Mouse (Mus musculus) hematopoietic stem cell, adult 5-6 weeks (primary cell): ENCODE measurements around the gene Tgfb3. TPM values are rescaled to one million over a fixed set of nuclear protein-coding genes. Genes with fewer than 3 reads are reported as not detected.

Source experiments
- ATAC-seq, 2 experiments: fragments of 125-278 bp in 1 of 2; replicated peaks in 1 of 2; 2 replicates each; pipeline ENCODE4 v1.8.0; 2016 to 2017; ENCODE audit warnings: inconsistent platforms in 2 of 2, mild to moderate bottlenecking in 2 of 2, moderate number of reproducible peaks in 2 of 2, low read depth in 1 of 2, moderate TSS enrichment in 1 of 2; ENCODE audit not compliant: low FRiP score in 2 of 2, poor library complexity in 2 of 2, severe bottlenecking in 2 of 2, insufficient read depth in 1 of 2, low TSS enrichment in 1 of 2
- total RNA-seq: library from RNA; stranded (forward); fragments of 172-1452, 232-1000 nt; gene quantifications from 2 replicates; pipeline ENCODE4 v1.2.3, GENCODE M21; 2017

The Tgfb3 gene
- total RNA-seq, 1 experiment from 2014 or later, result 0.55 TPM

GRCm38 (mm10) chr12:86047376-86047775, 31.5 kb downstream of the Tgfb3 start:
- ATAC-seq, result peak; percentile 27 to 53; a peak in 1 of 4 replicates

DNA sequence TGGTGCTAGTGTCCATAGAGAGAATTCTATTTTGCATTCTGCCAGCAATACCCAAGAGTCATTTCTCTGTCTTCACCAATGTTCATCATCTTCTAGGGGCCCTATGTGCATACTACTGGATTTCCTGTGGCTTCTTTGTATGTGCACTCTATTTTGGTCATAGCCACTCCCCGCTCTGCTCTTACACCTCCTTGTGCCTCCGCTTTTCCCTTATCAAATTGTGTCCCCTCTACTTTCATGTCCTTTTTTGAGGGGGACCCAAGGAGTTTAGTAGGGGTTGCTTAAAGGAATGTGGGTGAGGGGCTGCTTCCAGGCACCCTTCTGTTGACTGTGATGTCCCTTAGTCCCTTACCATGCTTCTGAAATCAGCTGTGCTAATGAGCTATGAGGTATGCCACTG, 32.1 kb downstream of the Tgfb3 start:
- no peak for ATAC-seq

GRCm38 (mm10) chr12:86046141-86046540, 32.7 kb downstream of the Tgfb3 start:
- no peak for ATAC-seq

GRCm38 (mm10) chr12:86039751-86040150, 39.1 kb downstream of the Tgfb3 start:
- no peak for ATAC-seq

DNA sequence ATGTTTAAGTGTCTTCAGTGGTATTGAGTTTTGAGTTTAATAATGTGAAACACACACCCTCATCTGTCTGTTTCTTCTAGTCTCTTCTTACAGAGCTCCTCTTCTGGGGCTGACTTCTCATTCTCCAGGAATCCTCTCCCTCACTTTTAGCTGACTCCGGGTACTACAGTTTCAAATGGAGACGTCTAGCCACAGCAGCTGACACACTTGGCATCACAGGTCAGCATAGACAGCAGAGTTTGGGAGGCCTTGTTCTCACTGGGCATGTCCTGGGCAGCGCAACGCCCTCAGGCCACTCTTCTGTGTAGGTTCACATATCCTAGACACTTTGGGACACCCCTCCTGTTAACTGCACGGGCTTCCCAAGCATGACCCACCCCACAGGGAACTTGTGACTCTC, 39.8 kb downstream of the Tgfb3 start:
- ATAC-seq, result no peak

DNA sequence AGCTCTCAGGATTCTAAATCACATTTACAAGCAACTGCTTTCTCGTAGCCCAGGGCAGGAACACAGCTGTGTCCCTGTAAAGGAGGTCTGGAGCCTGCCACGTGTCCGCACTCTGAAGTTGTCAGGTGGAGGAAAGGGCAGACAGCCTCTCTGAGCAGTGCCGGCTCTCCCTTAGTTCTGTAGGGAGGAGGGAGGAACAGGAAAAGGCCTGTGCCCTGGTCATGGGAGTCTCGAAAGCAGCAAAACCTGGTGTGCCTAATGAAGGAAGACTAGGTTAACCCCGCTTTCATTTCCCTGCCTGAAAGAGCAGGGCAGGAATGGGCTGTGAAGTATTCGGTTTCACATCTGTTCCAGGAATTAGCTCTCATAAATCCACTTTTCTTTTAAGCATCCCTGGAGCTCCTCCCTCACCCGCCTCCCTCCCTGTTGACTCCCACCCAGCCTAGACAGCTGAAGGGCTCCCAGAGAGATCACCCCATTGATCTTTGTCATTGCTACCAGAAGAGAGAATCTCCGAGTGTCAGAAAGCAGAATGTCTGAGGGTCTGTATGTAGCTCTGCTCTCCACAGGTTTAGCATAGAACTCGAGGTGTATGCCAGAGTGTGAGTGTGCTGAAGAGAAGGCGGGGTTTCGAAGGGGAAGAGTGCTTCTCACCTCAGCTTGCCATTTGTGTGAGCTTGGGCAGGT, 41.5 kb downstream of the Tgfb3 start:
- no peak for ATAC-seq

DNA sequence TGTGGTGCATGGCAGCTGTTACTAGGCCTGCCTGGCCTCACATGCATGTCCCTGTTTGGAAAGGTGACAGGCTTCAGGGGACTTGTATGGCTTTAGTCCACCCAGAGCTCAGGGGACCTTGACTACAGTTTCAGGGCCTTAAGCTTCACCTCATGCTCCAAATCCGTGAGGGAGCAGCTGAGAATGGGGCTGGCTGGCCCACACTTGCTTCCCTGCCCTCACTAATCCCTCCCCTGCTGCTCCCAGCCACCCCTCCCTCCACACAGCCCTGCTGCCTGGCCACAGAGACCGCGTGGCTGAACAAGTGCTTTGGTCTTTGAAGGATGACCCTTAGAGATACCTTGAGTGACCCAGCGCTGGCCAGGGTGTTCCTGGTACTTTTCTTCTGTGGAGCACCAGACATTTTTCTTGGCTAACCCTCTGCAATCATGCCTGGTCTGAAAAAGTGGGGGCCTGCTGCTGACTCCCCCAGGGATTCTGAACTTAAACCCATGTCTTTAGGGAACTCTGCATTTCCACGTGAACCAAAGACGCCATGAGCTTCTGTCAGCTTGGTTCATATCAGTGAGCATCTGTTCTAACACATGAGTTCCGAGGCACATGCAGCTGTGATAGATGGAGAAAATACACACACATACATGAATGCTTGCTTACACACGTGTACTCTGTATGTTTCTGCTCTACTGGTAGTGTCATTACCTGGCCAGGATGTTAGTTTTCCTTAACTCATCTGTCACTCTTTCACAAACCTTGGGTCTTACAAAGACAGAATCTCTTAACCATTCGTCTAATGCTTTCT, 42.3 kb downstream of the Tgfb3 start:
- ATAC-seq, result no peak

DNA sequence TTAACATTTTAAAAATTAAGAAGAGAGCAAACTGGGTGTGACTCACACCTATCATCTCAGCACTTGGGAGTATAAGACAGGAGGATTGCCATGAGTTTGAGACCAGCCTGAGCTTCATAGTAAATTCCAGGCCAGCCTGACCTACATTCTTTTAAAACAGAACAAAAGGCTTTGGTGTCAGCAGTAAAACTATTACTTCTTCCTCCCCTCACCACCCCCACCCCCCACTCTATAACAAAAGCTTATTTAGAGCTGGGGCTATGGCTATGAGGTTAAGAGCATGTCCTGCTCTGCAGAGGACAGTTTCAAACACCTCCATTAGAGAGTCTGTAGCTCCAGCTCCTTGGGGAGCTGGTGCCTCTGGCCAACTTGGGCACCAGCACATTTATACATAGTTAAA, 43.3 kb downstream of the Tgfb3 start:
- no peak for ATAC-seq

GRCm38 (mm10) chr12:86030932-86031331, 47.9 kb downstream of the Tgfb3 start:
- no peak for ATAC-seq

DNA sequence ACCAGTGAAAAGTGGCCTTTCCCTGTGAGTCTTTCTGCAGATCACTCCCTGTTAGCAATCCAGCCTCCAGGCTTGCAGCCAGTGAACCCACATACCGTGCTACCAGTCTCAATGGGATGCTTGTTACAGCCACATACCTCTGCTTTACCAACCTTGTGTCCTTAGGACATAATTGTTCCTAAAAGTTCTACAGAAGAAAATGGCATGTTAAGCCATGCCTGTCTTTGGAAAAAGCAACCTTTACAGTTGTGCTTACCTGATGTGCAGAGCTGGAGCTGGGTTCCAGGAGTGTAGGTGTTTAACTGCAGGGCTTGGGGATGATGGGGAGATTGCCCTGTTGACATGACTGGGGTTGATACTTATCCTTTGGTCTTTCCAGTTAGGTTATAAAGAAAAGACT, 51.1 kb downstream of the Tgfb3 start:
- no peak for ATAC-seq

DNA sequence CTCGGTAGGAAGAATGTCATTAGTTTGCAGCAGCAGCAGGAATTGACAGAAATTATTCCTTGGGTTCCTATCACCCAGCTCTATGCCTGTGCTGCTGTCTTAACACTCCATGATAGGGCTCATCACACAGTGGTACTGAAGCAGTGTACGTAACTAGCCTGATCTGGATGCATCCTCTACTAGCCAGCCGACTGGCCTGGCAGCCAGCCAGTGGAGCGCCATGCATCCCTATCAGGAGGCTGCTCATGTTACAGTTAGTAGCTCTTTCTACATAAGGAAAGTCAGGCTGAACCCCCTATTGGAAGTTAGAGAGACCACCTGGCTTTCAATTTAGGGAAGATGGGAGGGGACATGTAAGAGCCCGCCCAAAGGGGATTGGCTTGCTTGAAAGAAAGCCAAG, 51.8 kb downstream of the Tgfb3 start:
- ATAC-seq, result no peak

DNA sequence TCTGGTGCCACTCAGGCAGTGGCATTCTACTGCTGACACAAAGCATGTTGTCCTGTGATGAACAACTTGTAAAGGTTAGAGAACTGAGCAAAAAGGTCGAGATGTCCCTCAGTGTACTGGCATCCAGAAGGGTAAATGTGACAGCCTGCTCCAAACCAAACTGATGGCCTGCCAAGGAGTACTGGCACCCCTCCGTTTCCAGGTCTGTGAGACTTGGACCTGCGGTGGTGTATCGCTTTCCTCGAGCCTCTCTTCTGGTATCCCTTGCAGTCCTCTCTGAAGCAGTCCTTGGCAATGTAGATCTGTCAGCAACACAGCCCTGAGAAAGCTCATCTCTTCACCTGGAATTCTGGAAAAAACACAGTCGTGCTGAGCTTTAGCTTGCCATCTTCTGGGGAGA, 53.4 kb downstream of the Tgfb3 start:
- ATAC-seq, result no peak

DNA sequence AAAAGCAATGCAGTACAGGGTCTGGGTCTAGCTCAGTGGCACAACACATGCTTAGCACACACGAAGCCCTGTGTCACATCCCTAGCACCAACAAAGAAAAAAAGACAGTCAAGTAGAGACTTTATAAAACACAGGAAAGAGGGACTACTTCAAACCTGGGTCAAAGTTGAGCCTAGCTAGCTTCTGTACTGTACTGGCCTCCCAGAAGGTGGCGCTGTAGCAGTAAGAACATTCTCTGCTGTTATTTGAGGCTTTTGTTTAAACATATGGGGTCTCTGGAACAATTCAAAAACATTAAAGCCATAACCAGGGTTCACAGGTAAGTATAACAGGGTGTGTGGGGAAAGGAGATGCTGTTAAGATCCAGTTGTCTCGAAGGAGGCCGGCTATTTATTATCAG, 54.4 kb downstream of the Tgfb3 start:
- ATAC-seq, result no peak

DNA sequence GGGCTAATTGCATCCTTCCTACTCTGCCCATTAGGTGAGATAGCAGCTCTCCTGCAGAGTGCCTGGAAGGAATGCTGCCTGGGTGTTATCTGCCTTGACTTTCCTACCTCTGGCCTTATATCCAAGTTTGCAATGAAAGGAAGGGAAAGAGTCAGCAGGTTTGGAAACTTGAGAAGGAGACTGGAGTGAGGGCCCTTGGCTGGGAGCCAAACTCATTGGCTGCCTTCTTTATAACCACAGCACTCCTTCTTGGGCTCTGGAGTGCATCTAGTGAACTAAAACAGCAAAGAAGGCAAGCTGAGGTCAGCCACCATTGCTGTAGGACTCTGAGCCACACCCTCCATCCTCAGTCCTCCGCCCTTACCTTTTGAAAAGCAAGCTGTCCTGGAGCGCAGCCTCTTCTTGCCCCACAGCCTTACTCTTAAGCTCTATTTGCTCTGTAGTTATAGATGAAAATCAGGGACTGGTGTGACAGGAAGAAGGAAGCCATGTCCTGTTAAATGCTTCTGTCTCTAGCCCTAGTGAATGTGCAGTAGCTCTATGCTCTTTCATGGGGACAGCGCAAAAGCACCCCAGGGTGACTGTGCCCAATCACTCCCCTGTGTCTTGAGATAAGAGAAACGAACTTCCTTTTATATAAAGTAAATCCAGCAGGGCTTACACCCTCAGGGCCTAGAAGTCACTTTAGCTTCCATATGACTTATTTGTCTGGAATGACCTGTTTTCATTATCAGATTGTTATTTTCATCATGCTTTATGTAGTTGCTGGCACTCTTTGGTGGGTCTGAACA, 55.6 kb downstream of the Tgfb3 start:
- no peak for ATAC-seq

- no peak for ATAC-seq
Observed at GRCm38 (mm10) chr12:86022282-86022984, 56.4 kb downstream of the Tgfb3 start.

DNA sequence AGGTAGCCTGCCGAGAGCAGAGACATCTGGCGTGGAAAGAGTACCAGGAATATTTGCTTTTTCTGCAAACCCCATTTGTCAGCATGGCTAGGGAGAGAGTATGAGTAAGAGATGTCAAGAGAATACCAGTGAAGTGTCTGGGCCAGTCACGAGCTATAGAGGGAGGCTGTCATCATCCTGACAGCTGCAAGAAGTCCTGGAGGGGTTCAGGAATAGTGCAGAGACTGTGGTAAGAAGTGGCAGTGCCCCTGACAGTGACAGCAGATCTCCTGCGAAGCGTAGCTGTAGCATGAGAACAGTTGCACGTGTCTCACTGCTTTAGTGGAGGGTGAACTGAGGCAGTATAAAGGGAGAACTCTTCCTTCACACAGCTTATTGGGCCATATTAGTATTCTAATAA, 57.3 kb downstream of the Tgfb3 start:
- no peak for ATAC-seq

- ATAC-seq, result no peak
Observed at GRCm38 (mm10) chr12:86017360-86017759, 61.5 kb downstream of the Tgfb3 start.

GRCm38 (mm10) chr12:86015114-86015513, 63.7 kb downstream of the Tgfb3 start:
- ATAC-seq, result no peak
